Mouse (Mus musculus) stomach, postnatal 0 days (tissue): ENCODE measurements at regions not wholly inside any gene's neighbourhood (a gene's known extent, or its start where the extent isn't known, plus 50 kb on each side); places are given as distances from the start of the nearest gene placed in this dataset.

Experiments used
- CTCF ChIP-seq: IDR thresholded peaks from 2 replicates; pipeline ENCODE4 v1.5.1; 2016; ENCODE audit warnings: antibody characterized with exemption, low read depth, mild to moderate bottlenecking, moderate library complexity
- EP300 ChIP-seq: optimal IDR thresholded peaks from 2 replicates; pipeline ENCODE3; 2016; ENCODE audit warnings: antibody characterized with exemption

- TF ChIP-seq EP300 (no peak), CTCF (no peak)
These were observed 249.2 kb downstream of the Enc1 start for GRCm38 (mm10) chr13:97490131-97490530.
